Mouse (Mus musculus): ENCODE measurements around the gene Snx4. TPM values are rescaled to one million over a fixed set of nuclear protein-coding genes. Genes with fewer than 3 reads are reported as not detected.

Gene Snx4
- polyA plus RNA-seq, 1 experiment: 26.8 TPM

GRCm38 (mm10) chr16:33338492-33338891 is 87.2 kb downstream of the Snx4 start:
- H3K4me2 ChIP-seq (ENCODE audit: low read depth): no peak overlapping the region

DNA sequence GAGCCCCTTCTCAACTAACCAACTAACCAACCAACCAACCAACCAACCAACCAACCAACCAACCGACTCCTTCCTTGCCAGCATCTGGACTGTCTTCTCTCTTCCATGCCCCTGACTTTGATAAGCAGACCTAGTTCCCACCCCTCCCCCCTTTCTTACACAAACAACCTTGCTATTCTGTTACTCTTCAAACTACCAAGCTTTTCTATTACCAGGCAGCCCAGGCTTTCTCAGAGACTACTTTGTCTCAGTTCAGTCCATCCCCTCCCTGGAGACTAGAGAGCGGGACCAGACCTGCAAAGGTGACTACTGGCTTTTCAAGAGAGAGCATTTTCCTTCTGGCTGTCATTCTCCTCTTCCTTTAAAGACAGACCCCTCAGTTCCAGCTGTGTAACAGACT is 88.2 kb downstream of the Snx4 start:
- Histone ChIP-seq H3K4me3 (no peak overlapping the region), H3K79me2 (ENCODE audit: control insufficient read depth, insufficient read depth) (no peaks in the 10 kb centered on the region), H3K27me3 (ENCODE audit: control insufficient read depth, insufficient read depth, insufficient read length) (no peaks in the 10 kb centered on the region), H3K4me2 (ENCODE audit: low read depth) (no peak overlapping the region), H3K36me3 (ENCODE audit: control insufficient read depth, insufficient read depth) (no peaks in the 10 kb centered on the region), H3ac (ENCODE audit: control insufficient read depth, insufficient read length) (no peak overlapping the region)
- TF ChIP-seq REST (IDR thresholded peaks at IDR 0.05; ENCODE audit: insufficient read depth, insufficient read length): no peak
- no peak for TF ChIP-seq MYOG (IDR thresholded peaks at IDR 0.05; ENCODE audit: control insufficient read depth in 1 of 3, insufficient read depth in 1 of 3, insufficient read length in 2 of 3, low read depth in 2 of 3)
- TF ChIP-seq MYOD1 (IDR thresholded peaks at IDR 0.05; ENCODE audit: control insufficient read depth in 1 of 3, insufficient read length in 2 of 3, low read depth in 2 of 3): no peak

More at GRCm38 (mm10) chr16:33338492-33338891, 87.2 kb downstream of the Snx4 start:
- no peak overlapping the region for H3K4me3 ChIP-seq
- no peaks in the 10 kb centered on the region for H3K36me3 ChIP-seq (ENCODE audit: control insufficient read depth, insufficient read depth)
- H3ac ChIP-seq (ENCODE audit: control insufficient read depth, insufficient read length): no peak overlapping the region
- no peaks in the 10 kb centered on the region for H3K79me2 ChIP-seq (ENCODE audit: control insufficient read depth, insufficient read depth)
- TF ChIP-seq TCF12 (IDR thresholded peaks at IDR 0.05; ENCODE audit: insufficient read depth, poor library complexity, severe bottlenecking): no peak
- TF ChIP-seq SRF (IDR thresholded peaks at IDR 0.05; ENCODE audit: control insufficient read depth, insufficient read length, low read depth): no peak
- no peak for TF ChIP-seq TCF3 (IDR thresholded peaks at IDR 0.05; ENCODE audit: insufficient read length, low read depth)
- no peak for TF ChIP-seq POLR2A (IDR thresholded peaks at IDR 0.05; ENCODE audit: insufficient read length, low read depth)
- no peak for TF ChIP-seq MYOG (IDR thresholded peaks at IDR 0.05; ENCODE audit: control insufficient read depth in 1 of 3, insufficient read depth in 1 of 3, insufficient read length in 2 of 3, low read depth in 2 of 3)
- no peak for TF ChIP-seq POLR2AphosphoS2 (IDR thresholded peaks at IDR 0.05; ENCODE audit: insufficient read length, low read depth)
- no peak for TF ChIP-seq CEBPB (IDR thresholded peaks at IDR 0.05; ENCODE audit: insufficient read depth, poor library complexity, severe bottlenecking)
- TF ChIP-seq E2F4 (IDR thresholded peaks at IDR 0.05; ENCODE audit: insufficient read depth): no peak
- TF ChIP-seq MYOD1 (IDR thresholded peaks at IDR 0.05; ENCODE audit: control insufficient read depth in 1 of 3, insufficient read length in 2 of 3, low read depth in 2 of 3): no peak
- TF ChIP-seq REST (IDR thresholded peaks at IDR 0.05; ENCODE audit: insufficient read depth, insufficient read length): no peak
- no peak for TF ChIP-seq USF1 (IDR thresholded peaks at IDR 0.05; ENCODE audit: low read depth)
- TF ChIP-seq MAX (IDR thresholded peaks at IDR 0.05; ENCODE audit: low read depth): no peak
- no peaks in the 10 kb centered on the region for H3K27me3 ChIP-seq (ENCODE audit: control insufficient read depth, insufficient read depth, insufficient read length)

- H3K79me2 ChIP-seq (ENCODE audit: control insufficient read depth, insufficient read depth): no peaks in the 10 kb centered on the region
- no peaks in the 10 kb centered on the region for H3K36me3 ChIP-seq (ENCODE audit: control insufficient read depth, insufficient read depth)
- no peak overlapping the region for H3ac ChIP-seq (ENCODE audit: control insufficient read depth, insufficient read length)
- TF ChIP-seq REST (IDR thresholded peaks at IDR 0.05; ENCODE audit: insufficient read depth, insufficient read length) (no peak), E2F4 (IDR thresholded peaks at IDR 0.05; ENCODE audit: insufficient read depth) (no peak), SRF (IDR thresholded peaks at IDR 0.05; ENCODE audit: control insufficient read depth, insufficient read length, low read depth) (no peak), TCF3 (IDR thresholded peaks at IDR 0.05; ENCODE audit: insufficient read length, low read depth) (no peak), MYOG (IDR thresholded peaks at IDR 0.05; ENCODE audit: control insufficient read depth in 1 of 3, insufficient read depth in 1 of 3, insufficient read length in 2 of 3, low read depth in 2 of 3) (no peak), MAX (IDR thresholded peaks at IDR 0.05; ENCODE audit: low read depth) (no peak), USF1 (IDR thresholded peaks at IDR 0.05; ENCODE audit: low read depth) (no peak), MYOD1 (IDR thresholded peaks at IDR 0.05; ENCODE audit: control insufficient read depth in 1 of 3, insufficient read length in 2 of 3, low read depth in 2 of 3) (no peak), POLR2AphosphoS2 (IDR thresholded peaks at IDR 0.05; ENCODE audit: insufficient read length, low read depth) (no peak), TCF12 (IDR thresholded peaks at IDR 0.05; ENCODE audit: insufficient read depth, poor library complexity, severe bottlenecking) (no peak), CEBPB (IDR thresholded peaks at IDR 0.05; ENCODE audit: insufficient read depth, poor library complexity, severe bottlenecking) (no peak), POLR2A (IDR thresholded peaks at IDR 0.05; ENCODE audit: insufficient read length, low read depth) (no peak)
- H3K4me2 ChIP-seq (ENCODE audit: low read depth): no peak overlapping the region
- no peak overlapping the region for H3K4me3 ChIP-seq
- no peaks in the 10 kb centered on the region for H3K27me3 ChIP-seq (ENCODE audit: control insufficient read depth, insufficient read depth, insufficient read length)
Observed at GRCm38 (mm10) chr16:33342356-33342755, 91.1 kb downstream of the Snx4 start.

DNA sequence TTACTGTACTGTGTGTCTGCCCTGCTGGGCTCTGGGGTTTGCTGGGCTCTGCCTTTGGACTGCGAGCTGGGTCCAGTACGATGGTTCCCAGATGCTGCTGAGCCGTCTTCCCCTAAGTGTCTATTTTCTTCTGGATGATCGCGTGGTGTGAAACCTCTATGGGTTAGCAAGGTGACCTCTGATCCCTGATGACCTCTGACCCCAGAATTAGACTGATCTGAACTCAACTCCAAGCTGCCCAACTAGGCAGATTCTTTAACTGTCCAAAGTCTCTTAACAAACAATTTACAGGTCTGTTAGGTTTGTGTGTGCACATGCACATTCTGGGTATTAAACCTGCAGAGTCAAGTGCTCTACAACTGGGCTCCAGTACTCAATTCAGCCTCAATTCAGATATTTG is 91.9 kb downstream of the Snx4 start:
- no peak for TF ChIP-seq CEBPB (IDR thresholded peaks at IDR 0.05; ENCODE audit: insufficient read depth, poor library complexity, severe bottlenecking)
- Histone ChIP-seq H3K27me3 (ENCODE audit: control insufficient read depth, insufficient read depth, insufficient read length) (no peaks in the 10 kb centered on the region), H3ac (ENCODE audit: control insufficient read depth, insufficient read length) (no peak overlapping the region), H3K4me2 (ENCODE audit: low read depth) (no peak overlapping the region), H3K36me3 (ENCODE audit: control insufficient read depth, insufficient read depth) (no peaks in the 10 kb centered on the region), H3K79me2 (ENCODE audit: control insufficient read depth, insufficient read depth) (no peaks in the 10 kb centered on the region), H3K4me3 (no peak overlapping the region)

DNA sequence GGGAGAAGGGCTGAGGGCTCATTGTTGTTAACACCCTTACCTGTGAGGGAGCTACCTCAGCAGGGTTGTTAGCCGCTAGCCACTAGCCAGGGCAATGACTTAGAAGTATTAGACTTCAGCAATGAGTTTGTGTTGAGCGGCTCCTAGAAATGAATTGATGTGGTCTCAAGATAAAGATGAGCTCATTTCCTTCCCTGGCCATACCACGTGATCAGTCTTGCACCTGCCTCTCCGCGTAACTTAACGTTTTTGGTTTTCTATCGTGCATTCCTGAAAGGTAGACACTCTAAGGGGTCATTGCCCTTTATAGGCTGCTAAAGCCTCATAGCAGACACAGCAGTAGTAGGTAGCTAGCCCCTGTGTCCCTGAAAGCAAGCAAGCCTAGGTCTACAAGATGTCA is 92.4 kb downstream of the Snx4 start:
- no peak overlapping the region for H3K4me2 ChIP-seq (ENCODE audit: low read depth)
- TF ChIP-seq MYOD1 (IDR thresholded peaks at IDR 0.05; ENCODE audit: control insufficient read depth in 1 of 3, insufficient read length in 2 of 3, low read depth in 2 of 3): no peak
- TF ChIP-seq TCF12 (IDR thresholded peaks at IDR 0.05; ENCODE audit: insufficient read depth, poor library complexity, severe bottlenecking): no peak
- H3K36me3 ChIP-seq (ENCODE audit: control insufficient read depth, insufficient read depth): no peaks in the 10 kb centered on the region
- H3ac ChIP-seq (ENCODE audit: control insufficient read depth, insufficient read length): no peak overlapping the region
- no peaks in the 10 kb centered on the region for H3K27me3 ChIP-seq (ENCODE audit: control insufficient read depth, insufficient read depth, insufficient read length)
- H3K79me2 ChIP-seq (ENCODE audit: control insufficient read depth, insufficient read depth): no peaks in the 10 kb centered on the region
- no peak overlapping the region for H3K4me3 ChIP-seq
